ENCODE assay signal across 8 mouse cellular contexts in genomic region chr9:110732623-110733022, GRCm38 (mm10). TPM values are rescaled to one million over a fixed set of nuclear protein-coding genes. Genes with fewer than 3 reads are reported as not detected.
DNase-seq lines count a peak whose midpoint lies in the region; ATAC-seq and TF ChIP-seq lines count a peak whose summit lies in the region.

No protein-coding gene starts in this region.

- peak overlapping the region; percentile 51 for H3K4me3 ChIP-seq in brown adipose tissue, adult 24 weeks (ENCODE audit: insufficient read depth, low read depth, low read length)
- H3K4me3 ChIP-seq in midbrain, postnatal 0 days (ENCODE audit: low read depth, low read length) = peak overlapping the region; percentile 40
- peak overlapping the region; percentile 45 for H3K4me3 ChIP-seq in stomach, embryonic 16.5 days (replicated peaks; ENCODE audit: low read length)

- no peaks in the 10 kb centered on the region for H3K9me3 ChIP-seq in midbrain, postnatal 0 days (ENCODE audit: low read length)
- no peaks in the 10 kb centered on the region for H3K9me3 ChIP-seq in stomach, embryonic 16.5 days (replicated peaks; ENCODE audit: control insufficient read depth, low read length)

- DNase-seq in cerebellum, postnatal 14 days = peak; percentile 45 to 49
- DNase-seq in cerebellum, postnatal 36 days = no peak
- peak; percentile 85 for DNase-seq in gastrocnemius, postnatal 14 days
- DNase-seq in hindlimb bud, embryonic 11.5 days (ENCODE audit: extremely low spot score, low read depth, low spot score) = peak; percentile 71
- DNase-seq in liver = peak; percentile 80
- peak; percentile 86 for DNase-seq in midbrain, postnatal 0 days (ENCODE audit: low spot score)

- TF ChIP-seq CTCF in midbrain, postnatal 0 days (IDR thresholded peaks at IDR 0.05) = no peak

- intact Hi-C loops in gastrocnemius, postnatal 14 days (cut with DNase I; ENCODE audit: low total_unique reads) = no loop called here

- ATAC-seq in midbrain, postnatal 0 days (ENCODE audit: low FRiP score) = peak; percentile 76
- peak; percentile 93 for ATAC-seq in stomach, embryonic 16.5 days (ENCODE audit: insufficient read depth, low FRiP score)

- peak overlapping the region; percentile 86 for H3K4me2 ChIP-seq in midbrain, postnatal 0 days (ENCODE audit: low read depth, low read length, poor library complexity, severe bottlenecking)
- H3K4me2 ChIP-seq in stomach, embryonic 16.5 days (ENCODE audit: low read depth, low read length) = peak overlapping the region; percentile 76

- peaks cover 3% of the 10 kb centered on the region; the same call in 1 of the 2 replicates for H3K4me1 ChIP-seq in brown adipose tissue, adult 24 weeks (ENCODE audit: control insufficient read depth, insufficient read depth, insufficient read length, low read length)
- H3K4me1 ChIP-seq in midbrain, postnatal 0 days (ENCODE audit: insufficient read depth, low read length) = peaks cover 8% of the 10 kb centered on the region
- peaks cover 26% of the 10 kb centered on the region for H3K4me1 ChIP-seq in stomach, embryonic 16.5 days (ENCODE audit: control insufficient read depth, insufficient read depth, low read length)

- peak overlapping the region; percentile 55 for H3K27ac ChIP-seq in brown adipose tissue, adult 24 weeks (replicated peaks; ENCODE audit: low read depth, low read length)
- H3K27ac ChIP-seq in midbrain, postnatal 0 days (ENCODE audit: low read depth, low read length) = no peak overlapping the region
- peak overlapping the region; percentile 76 for H3K27ac ChIP-seq in stomach, embryonic 16.5 days (ENCODE audit: low read length)

- H3K9ac ChIP-seq in midbrain, postnatal 0 days (replicated peaks; ENCODE audit: low read length, poor library complexity, severe bottlenecking) = no peak overlapping the region; the same call in 1 of the 2 replicates
- peak overlapping the region; percentile 66 for H3K9ac ChIP-seq in stomach, embryonic 16.5 days (ENCODE audit: low read length)

- H3K36me3 ChIP-seq in midbrain, postnatal 0 days (ENCODE audit: insufficient read depth, low read length) = no peaks in the 10 kb centered on the region
- no peaks in the 10 kb centered on the region for H3K36me3 ChIP-seq in stomach, embryonic 16.5 days (ENCODE audit: control insufficient read depth, insufficient read depth, low read length)

- WGBS in midbrain, postnatal 0 days = 1% methylated on average over 25 of the region's 26 CpGs
- under 1% methylated on average over 26 of the region's 26 CpGs for WGBS in stomach, embryonic 16.5 days

- H3K27me3 ChIP-seq in midbrain, postnatal 0 days (ENCODE audit: insufficient read depth, low read length) = 0 out of 2 replicates have a peak, but pooled peaks cover 3% of the 10 kb centered on the region
- H3K27me3 ChIP-seq in stomach, embryonic 16.5 days (ENCODE audit: control insufficient read depth, insufficient read depth, low read length) = peaks cover 3% of the 10 kb centered on the region

RNA-seq across cellular contexts. Expression of gene Myl3, which starts 9.0 kb away (rescaled TPM):
- polyA plus RNA-seq in brown adipose tissue, adult 24 weeks (2012; ENCODE audit: insufficient read depth, insufficient read length, missing spikeins) = 17.2 and 23.5 TPM in 2 replicates
- total RNA-seq in gastrocnemius, postnatal 14 days (2021) = 100 to 1,000 TPM; 358 to 691 TPM
- 0.66 TPM in 1 of 2 replicates, not detected in the other for total RNA-seq in midbrain, postnatal 0 days (2014; rRNA removed)
- 0.29 TPM in 1 of 2 replicates, not detected in the other for polyA plus RNA-seq in midbrain, postnatal 0 days (2015; fragmentation: Nextera tagmentation; extraction: Ambion mirVana)
- polyA plus RNA-seq in stomach, embryonic 16.5 days (2015; fragmentation: Nextera tagmentation; extraction: Ambion mirVana) = 0.59 and 12.9 TPM in 2 replicates

RNA-seq across cellular contexts. Expression of gene Pth1r, which starts 14.3 kb away (rescaled TPM):
- 23.3 and 25.4 TPM in 2 replicates for polyA plus RNA-seq in brown adipose tissue, adult 24 weeks (2012; ENCODE audit: insufficient read depth, insufficient read length, missing spikeins)
- 1 to 10 TPM; 2.7 to 4.3 TPM for total RNA-seq in gastrocnemius, postnatal 14 days (2021)
- total RNA-seq in midbrain, postnatal 0 days (2014; rRNA removed) = 14.6 and 20.8 TPM in 2 replicates
- 7.9 and 8.3 TPM in 2 replicates for polyA plus RNA-seq in midbrain, postnatal 0 days (2015; fragmentation: Nextera tagmentation; extraction: Ambion mirVana)
- 17.5 and 17.9 TPM in 2 replicates for polyA plus RNA-seq in stomach, embryonic 16.5 days (2015; fragmentation: Nextera tagmentation; extraction: Ambion mirVana)

Comparison
In these comparisons a context has a peak if more than half of its experiments do, and no peak if none do; other contexts are left out.
1. DNase-seq: peak in cerebellum, postnatal 14 days (2 of 2), gastrocnemius, postnatal 14 days (single experiment), hindlimb bud, embryonic 11.5 days (single experiment), liver (single experiment) and midbrain, postnatal 0 days (single experiment); none in cerebellum, postnatal 36 days (0 of 2).
2. Peak in every context shown above with its lines, with median percentiles within 50 percentile points of each other: H3K4me3 ChIP-seq.